Mouse (Mus musculus) kidney, embryonic 16.5 days (tissue): ENCODE data around the gene Nfil3. TPM values are rescaled to one million over a fixed set of nuclear protein-coding genes. Genes with fewer than 3 reads are reported as not detected.

ENCODE experiments used
- ATAC-seq: fragments of 200-750 bp; cut with Nextera tagmentation; 2 replicates; pipeline ENCODE4 v1.8.0; 2017; ENCODE audit warnings: moderate TSS enrichment; ENCODE audit not compliant: low FRiP score, low TSS enrichment
- H3K27ac ChIP-seq: fragments of 300-500 bp; sonication (generic); 2 replicates; pipeline ENCODE4 v1.5.1; 2014; ENCODE audit warnings: low read length
- H3K27me3 ChIP-seq: fragments of 300-500 bp; sonication (generic); 2 replicates; pipeline ENCODE4 v1.6.1; 2014; ENCODE audit warnings: low read length, control low read depth, mixed read lengths; ENCODE audit not compliant: insufficient read depth
- H3K36me3 ChIP-seq: fragments of 300-500 bp; sonication (generic); 2 replicates; pipeline ENCODE4 v1.6.1; 2014; ENCODE audit warnings: low read length, control low read depth, mixed read lengths; ENCODE audit not compliant: insufficient read depth
- H3K4me1 ChIP-seq: fragments of 300-500 bp; sonication (generic); 2 replicates; pipeline ENCODE4 v1.6.1; 2014; ENCODE audit warnings: low read length, control low read depth, mixed read lengths; ENCODE audit not compliant: insufficient read depth
- H3K4me2 ChIP-seq: fragments of 300-500 bp; sonication (generic); replicated peaks from 2 replicates; pipeline ENCODE4 v1.6.1; 2014; ENCODE audit warnings: low read depth, low read length
- H3K4me3 ChIP-seq: fragments of 300-500 bp; sonication (generic); 2 replicates; pipeline ENCODE4 v1.5.1; 2014; ENCODE audit warnings: mild to moderate bottlenecking, low read length
- H3K9ac ChIP-seq: fragments of 300-500 bp; sonication (generic); replicated peaks from 2 replicates; pipeline ENCODE4 v1.6.1; 2014; ENCODE audit warnings: low read length
- H3K9me3 ChIP-seq: fragments of 300-500 bp; sonication (generic); 2 replicates; pipeline ENCODE4 v1.6.1; 2016; ENCODE audit warnings: low read length, control low read depth
- WGBS: fragments of 180-500 bp; shearing (Covaris S2); extraction: QIAGEN DNeasy Blood & Tissue Kit; methylation state at CpG from one replicate; pipeline ENCODE4 v1.1.7; 2014; 5-methylcytosine and 5-hydroxymethylcytosine counted together
- polyA plus RNA-seq: library from polyadenylated mRNA; unstranded; fragments of >200 nt; fragmentation: Nextera tagmentation; extraction: Ambion mirVana; gene quantifications from 2 replicates; pipeline ENCODE4 v1.2.1, GENCODE M21; 2015

Gene Nfil3
- polyA plus RNA-seq, 1 experiment from 2014 or later, result 21.4 TPM

GRCm38 (mm10) chr13:53003286-53003685 is 22.4 kb upstream of the Nfil3 start:
- no peak overlapping the region for H3K4me2 ChIP-seq
- no peak overlapping the region for H3K9ac ChIP-seq
- no peaks in the 10 kb centered on the region for H3K9me3 ChIP-seq
- no peak for ATAC-seq
- no peaks in the 10 kb centered on the region for H3K36me3 ChIP-seq
- no peaks in the 10 kb centered on the region for H3K27me3 ChIP-seq
- no peak overlapping the region for H3K27ac ChIP-seq
- WGBS, result 38% methylated on average over 3 of the region's 3 CpGs
- H3K4me3 ChIP-seq, result no peak overlapping the region
- no peaks in the 10 kb centered on the region for H3K4me1 ChIP-seq

GRCm38 (mm10) chr13:53001511-53001935 is 20.6 kb upstream of the Nfil3 start:
- Histone ChIP-seq H3K27ac (no peak overlapping the region), H3K4me2 (no peak overlapping the region), H3K4me1 (no peaks in the 10 kb centered on the region), H3K9ac (no peak overlapping the region), H3K27me3 (no peaks in the 10 kb centered on the region), H3K4me3 (no peak overlapping the region), H3K9me3 (no peaks in the 10 kb centered on the region), H3K36me3 (no peaks in the 10 kb centered on the region)
- no peak for ATAC-seq
- 86% methylated on average over 2 of the region's 2 CpGs for WGBS

- H3K9ac ChIP-seq, result no peak overlapping the region
- H3K9me3 ChIP-seq, result no peaks in the 10 kb centered on the region
- no peaks in the 10 kb centered on the region for H3K36me3 ChIP-seq
- no peaks in the 10 kb centered on the region for H3K4me1 ChIP-seq
- 83% methylated on average over 2 of the region's 2 CpGs for WGBS
- ATAC-seq, result no peak
- H3K27me3 ChIP-seq, result no peaks in the 10 kb centered on the region
- H3K4me2 ChIP-seq, result no peak overlapping the region
- H3K4me3 ChIP-seq, result no peak overlapping the region
- no peak overlapping the region for H3K27ac ChIP-seq
Measured at GRCm38 (mm10) chr13:53000481-53000880, 19.6 kb upstream of the Nfil3 start.

- Histone ChIP-seq H3K27ac (no peak overlapping the region), H3K4me3 (no peak overlapping the region), H3K27me3 (no peaks in the 10 kb centered on the region), H3K9ac (no peak overlapping the region), H3K4me2 (no peak overlapping the region), H3K36me3 (no peaks in the 10 kb centered on the region), H3K4me1 (0 out of 2 replicates have a peak, but pooled peaks cover 3% of the 10 kb centered on the region), H3K9me3 (no peaks in the 10 kb centered on the region)
- 65% methylated on average over 10 of the region's 10 CpGs for whole genome bisulfite sequencing
- ATAC-seq, result no peak
Measured at GRCm38 (mm10) chr13:52998541-52998940, 17.7 kb upstream of the Nfil3 start.

GRCm38 (mm10) chr13:52997806-52998205 is 16.9 kb upstream of the Nfil3 start:
- no peak overlapping the region for H3K27ac ChIP-seq
- no peaks in the 10 kb centered on the region for H3K36me3 ChIP-seq
- H3K4me3 ChIP-seq, result no peak overlapping the region
- no peaks in the 10 kb centered on the region for H3K27me3 ChIP-seq
- no peak overlapping the region for H3K9ac ChIP-seq
- 85% methylated on average over 2 of the region's 2 CpGs for WGBS
- H3K4me1 ChIP-seq, result 0 out of 2 replicates have a peak, but pooled peaks cover 3% of the 10 kb centered on the region
- H3K9me3 ChIP-seq, result no peaks in the 10 kb centered on the region
- H3K4me2 ChIP-seq, result no peak overlapping the region
- ATAC-seq, result no peak

GRCm38 (mm10) chr13:52996201-52996600 is 15.3 kb upstream of the Nfil3 start:
- Histone ChIP-seq H3K4me2 (no peak overlapping the region), H3K27ac (no peak overlapping the region), H3K9me3 (no peaks in the 10 kb centered on the region), H3K4me1 (0 out of 2 replicates have a peak, but pooled peaks cover 3% of the 10 kb centered on the region), H3K9ac (no peak overlapping the region), H3K27me3 (no peaks in the 10 kb centered on the region), H3K36me3 (no peaks in the 10 kb centered on the region), H3K4me3 (no peak overlapping the region)
- no peak for ATAC-seq
- WGBS, result 73% methylated on average over 8 of the region's 8 CpGs

GRCm38 (mm10) chr13:52994197-52994881 is 13.5 kb upstream of the Nfil3 start:
- Histone ChIP-seq H3K36me3 (no peaks in the 10 kb centered on the region), H3K27me3 (no peaks in the 10 kb centered on the region), H3K27ac (peak overlapping the region; percentile 53), H3K4me1 (peaks cover 9% of the 10 kb centered on the region; the same call in 1 of the 2 replicates), H3K9me3 (no peaks in the 10 kb centered on the region), H3K4me2 (no peak overlapping the region), H3K4me3 (no peak overlapping the region), H3K9ac (no peak overlapping the region)
- WGBS, result 56% methylated on average over 10 of the region's 10 CpGs
- ATAC-seq, result 0 out of 2 replicates have a peak, but pooled peaks have one; percentile 39

GRCm38 (mm10) chr13:52990139-52990538 is 9.3 kb upstream of the Nfil3 start:
- H3K9me3 ChIP-seq, result no peaks in the 10 kb centered on the region
- no peak overlapping the region for H3K4me3 ChIP-seq
- H3K27ac ChIP-seq, result no peak overlapping the region
- peaks cover 9% of the 10 kb centered on the region; the same call in 1 of the 2 replicates for H3K4me1 ChIP-seq
- H3K36me3 ChIP-seq, result no peaks in the 10 kb centered on the region
- H3K9ac ChIP-seq, result no peak overlapping the region
- H3K27me3 ChIP-seq, result no peaks in the 10 kb centered on the region
- no peak for ATAC-seq
- H3K4me2 ChIP-seq, result no peak overlapping the region
- WGBS, result 24% methylated on average over 9 of the region's 9 CpGs

- Histone ChIP-seq H3K36me3 (no peaks in the 10 kb centered on the region), H3K9ac (no peak overlapping the region), H3K27ac (no peak overlapping the region), H3K4me3 (no peak overlapping the region), H3K4me1 (peaks cover 6% of the 10 kb centered on the region; the same call in 1 of the 2 replicates), H3K27me3 (no peaks in the 10 kb centered on the region), H3K9me3 (no peaks in the 10 kb centered on the region), H3K4me2 (no peak overlapping the region)
- 81% methylated on average over 16 of the region's 16 CpGs for WGBS
- ATAC-seq, result no peak
Measured at GRCm38 (mm10) chr13:52989005-52989404, 8.1 kb upstream of the Nfil3 start.

GRCm38 (mm10) chr13:52987880-52988279 is 7.0 kb upstream of the Nfil3 start:
- Histone ChIP-seq H3K4me2 (no peak overlapping the region), H3K36me3 (no peaks in the 10 kb centered on the region), H3K27ac (no peak overlapping the region), H3K4me1 (peaks cover 6% of the 10 kb centered on the region; the same call in 1 of the 2 replicates), H3K9me3 (no peaks in the 10 kb centered on the region), H3K9ac (no peak overlapping the region), H3K4me3 (no peak overlapping the region), H3K27me3 (0 out of 2 replicates have a peak, but pooled peaks cover 2% of the 10 kb centered on the region)
- WGBS, result 54% methylated on average over 1 of the region's 1 CpGs
- no peak for ATAC-seq
